Mouse (Mus musculus) intestine, embryonic 16.5 days (tissue): ENCODE measurements around the gene Psmd5. TPM values are rescaled to one million over a fixed set of nuclear protein-coding genes. Genes with fewer than 3 reads are reported as not detected.

Experiments
- ATAC-seq: fragments of 200-750 bp; cut with Nextera tagmentation; 2 replicates; pipeline ENCODE4 v1.8.0; 2017; ENCODE audit warnings: moderate TSS enrichment, moderate library complexity
- H3K27ac ChIP-seq: fragments of 300-500 bp; sonication (generic); 2 replicates; pipeline ENCODE4 v1.5.1; 2014; ENCODE audit warnings: mild to moderate bottlenecking, low read length
- H3K27me3 ChIP-seq: fragments of 300-500 bp; sonication (generic); replicated peaks from 2 replicates; pipeline ENCODE4 v1.6.1; 2014; ENCODE audit warnings: low read length, control low read depth, mixed read lengths; ENCODE audit not compliant: control insufficient read depth, insufficient read depth
- H3K36me3 ChIP-seq: fragments of 300-500 bp; sonication (generic); 2 replicates; pipeline ENCODE4 v1.6.1; 2014; ENCODE audit warnings: low read length, control low read depth; ENCODE audit not compliant: control insufficient read depth, insufficient read depth
- H3K4me1 ChIP-seq: fragments of 300-500 bp; sonication (generic); 2 replicates; pipeline ENCODE4 v1.6.1; 2014; ENCODE audit warnings: low read length, control low read depth, mixed read lengths; ENCODE audit not compliant: control insufficient read depth, insufficient read depth
- H3K4me2 ChIP-seq: fragments of 300-500 bp; sonication (generic); 2 replicates; pipeline ENCODE4 v1.6.1; 2014; ENCODE audit warnings: low read depth, low read length, control low read depth
- H3K4me3 ChIP-seq: fragments of 300-500 bp; sonication (generic); 2 replicates; pipeline ENCODE4 v1.5.1; 2014; ENCODE audit warnings: mild to moderate bottlenecking, low read length
- H3K9ac ChIP-seq: fragments of 300-500 bp; sonication (generic); 2 replicates; pipeline ENCODE4 v1.6.1; 2014; ENCODE audit warnings: low read depth, low read length
- H3K9me3 ChIP-seq: fragments of 300-500 bp; sonication (generic); 2 replicates; pipeline ENCODE4 v1.6.1; 2016; ENCODE audit warnings: low read length, control low read depth; ENCODE audit not compliant: control insufficient read depth
- WGBS: fragments of 180-500 bp; shearing (Covaris S2); extraction: QIAGEN DNeasy Blood & Tissue Kit; methylation state at CpG from one replicate; pipeline ENCODE4 v1.1.7; 2014; 5-methylcytosine and 5-hydroxymethylcytosine counted together
- polyA plus RNA-seq: library from polyadenylated mRNA; unstranded; fragments of >200 nt; fragmentation: Nextera tagmentation; extraction: Ambion mirVana; gene quantifications from 2 replicates; pipeline ENCODE4 v1.2.1, GENCODE M21; 2015

The Psmd5 gene
- 100 and 103 TPM in 2 replicates for polyA plus RNA-seq

DNA sequence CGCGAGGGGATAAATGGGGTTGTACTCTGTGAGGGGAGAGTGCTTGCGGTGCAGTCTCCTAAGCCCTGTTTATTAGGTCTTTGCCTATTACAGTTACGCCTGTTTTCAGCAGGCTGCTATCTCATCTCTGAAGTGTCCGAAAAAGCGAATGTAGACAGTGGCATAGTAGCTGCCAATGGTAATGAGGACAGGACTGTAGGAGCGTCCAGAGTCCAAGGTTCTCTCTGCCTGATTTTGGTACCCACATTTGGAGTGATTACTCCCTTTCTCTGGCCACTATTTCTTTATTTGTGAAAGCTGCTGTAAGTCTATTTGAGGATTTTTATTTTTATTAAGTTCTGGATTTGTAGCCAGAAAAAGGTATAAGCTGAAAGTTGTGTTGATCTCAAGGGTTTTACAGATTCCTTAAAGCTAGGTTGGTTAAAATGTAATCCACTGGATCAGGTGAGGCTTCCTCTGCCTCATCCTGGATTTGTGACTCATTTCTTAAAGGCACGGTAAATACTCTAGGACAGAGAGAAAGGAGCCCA lies at the start of gene Psmd5:
TSS of gene Psmd5 (minus strand) at position 153 of the 530 bp plus-strand sequence.
- H3K9me3 ChIP-seq, result no peaks in the 10 kb centered on the region
- H3K4me1 ChIP-seq, result peaks cover 6% of the 10 kb centered on the region
- H3K27me3 ChIP-seq, result 0 out of 2 replicates have a peak, but pooled peaks cover 4% of the 10 kb centered on the region
- WGBS, result 9% methylated on average over 8 of the region's 8 CpGs
- peak; percentile 46 for ATAC-seq
- peak within 1 kb of the TSS; percentile 48 for H3K4me2 ChIP-seq
- H3K9ac ChIP-seq, result peak within 1 kb of the TSS; percentile 60
- no peaks in the 10 kb centered on the region for H3K36me3 ChIP-seq
- peak within 1 kb of the TSS; percentile 44 for H3K4me3 ChIP-seq
- H3K27ac ChIP-seq, result peak within 1 kb of the TSS; percentile 61

DNA sequence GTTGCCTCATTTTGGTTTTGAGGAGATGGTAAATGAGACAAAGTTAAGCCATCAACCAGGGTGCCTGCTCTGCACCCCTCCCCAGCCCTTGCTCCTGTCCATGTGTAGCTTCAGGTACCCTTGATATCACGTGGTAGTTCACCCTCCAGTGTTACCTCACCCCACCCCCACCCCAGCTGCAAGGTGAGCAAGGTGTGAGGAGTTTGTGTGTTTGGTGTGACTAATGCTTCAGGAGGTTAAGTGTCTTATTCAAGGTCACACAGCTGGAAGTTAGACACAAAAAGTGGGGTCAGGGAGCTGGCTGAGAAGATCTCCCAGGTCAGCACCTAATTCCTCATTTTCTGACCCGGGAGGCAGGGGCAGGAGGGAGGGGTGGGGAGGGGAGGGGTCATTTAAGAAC lies 48.0 kb upstream of the Psmd5 start:
- H3K4me3 ChIP-seq, result no peak overlapping the region
- no peaks in the 10 kb centered on the region for H3K36me3 ChIP-seq
- no peaks in the 10 kb centered on the region for H3K9me3 ChIP-seq
- H3K9ac ChIP-seq, result no peak overlapping the region
- no peak for ATAC-seq
- H3K27ac ChIP-seq, result no peak overlapping the region
- WGBS, result 9% methylated on average over 2 of the region's 2 CpGs
- H3K4me1 ChIP-seq, result no peaks in the 10 kb centered on the region
- H3K27me3 ChIP-seq, result no peaks in the 10 kb centered on the region
- no peak overlapping the region for H3K4me2 ChIP-seq

DNA sequence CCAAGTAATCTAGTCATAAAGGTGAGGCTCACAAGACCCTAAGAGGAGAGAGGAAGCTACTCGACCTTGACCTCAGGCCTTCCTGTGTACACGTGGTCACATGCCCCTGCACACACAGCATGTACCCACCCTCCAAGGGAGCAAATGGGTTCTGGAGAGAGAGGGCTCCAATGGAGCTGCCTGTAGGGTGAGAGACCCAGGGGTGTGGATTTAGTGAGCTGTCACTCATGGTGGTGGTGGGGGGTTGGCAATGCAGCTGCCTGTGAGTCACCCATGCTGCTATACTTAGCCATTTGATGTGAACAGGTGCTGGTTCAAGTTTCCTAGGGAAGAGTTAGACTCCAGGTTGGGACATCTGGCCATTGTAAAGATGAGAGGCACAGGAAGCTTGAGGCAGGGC lies 45.4 kb upstream of the Psmd5 start:
- 52% methylated on average over 2 of the region's 2 CpGs for WGBS
- no peak for ATAC-seq
- Histone ChIP-seq H3K27ac (no peak overlapping the region), H3K4me2 (no peak overlapping the region), H3K4me3 (no peak overlapping the region), H3K27me3 (no peaks in the 10 kb centered on the region), H3K9me3 (no peaks in the 10 kb centered on the region), H3K9ac (no peak overlapping the region), H3K4me1 (no peaks in the 10 kb centered on the region), H3K36me3 (no peaks in the 10 kb centered on the region)

DNA sequence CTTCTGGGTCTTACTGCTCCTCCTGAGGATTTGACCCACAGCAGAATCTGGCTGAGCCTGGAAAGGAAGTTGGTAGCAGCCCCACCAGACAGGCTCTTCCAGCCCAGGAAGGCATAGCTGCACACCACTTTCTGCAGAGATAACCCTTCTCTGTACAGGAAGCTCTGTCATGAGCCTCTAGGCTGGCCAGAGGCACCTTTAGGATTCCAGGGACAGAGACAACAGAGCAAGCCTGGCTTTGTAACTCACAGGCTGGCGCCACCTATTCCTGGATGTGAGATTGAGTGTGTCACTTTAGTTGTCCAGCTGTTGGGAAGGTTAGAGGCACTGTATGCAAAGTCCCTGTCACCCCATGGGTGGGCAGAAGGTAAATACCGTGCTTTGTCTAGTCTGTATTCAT lies 40.3 kb upstream of the Psmd5 start:
- ATAC-seq, result no peak
- Histone ChIP-seq H3K4me2 (no peak overlapping the region), H3K27ac (peak overlapping the region; percentile 58)

GRCm38 (mm10) chr2:34914823-34915082 lies 40.0 kb upstream of the Psmd5 start:
- Histone ChIP-seq H3K27me3 (no peaks in the 10 kb centered on the region), H3K9me3 (no peaks in the 10 kb centered on the region), H3K4me1 (peaks cover 12% of the 10 kb centered on the region), H3K4me2 (peak overlapping the region; percentile 94), H3K4me3 (peak overlapping the region; percentile 70), H3K36me3 (peaks cover 3% of the 10 kb centered on the region; the same call in 1 of the 2 replicates), H3K27ac (peak overlapping the region; percentile 58), H3K9ac (peak overlapping the region; percentile 76; the same call in 1 of the 2 replicates)
- 14% methylated on average over 2 of the region's 2 CpGs for whole genome bisulfite sequencing
- ATAC-seq, result peak; percentile 66

More for the DNA sequence above, 40.3 kb upstream of the Psmd5 start:
- H3K9ac ChIP-seq, result no peak overlapping the region
- H3K4me1 ChIP-seq, result peaks cover 12% of the 10 kb centered on the region
- H3K9me3 ChIP-seq, result no peaks in the 10 kb centered on the region
- 62% methylated on average over 2 of the region's 2 CpGs for WGBS
- no peak overlapping the region for H3K4me3 ChIP-seq
- no peaks in the 10 kb centered on the region for H3K27me3 ChIP-seq
- peaks cover 3% of the 10 kb centered on the region; the same call in 1 of the 2 replicates for H3K36me3 ChIP-seq

DNA sequence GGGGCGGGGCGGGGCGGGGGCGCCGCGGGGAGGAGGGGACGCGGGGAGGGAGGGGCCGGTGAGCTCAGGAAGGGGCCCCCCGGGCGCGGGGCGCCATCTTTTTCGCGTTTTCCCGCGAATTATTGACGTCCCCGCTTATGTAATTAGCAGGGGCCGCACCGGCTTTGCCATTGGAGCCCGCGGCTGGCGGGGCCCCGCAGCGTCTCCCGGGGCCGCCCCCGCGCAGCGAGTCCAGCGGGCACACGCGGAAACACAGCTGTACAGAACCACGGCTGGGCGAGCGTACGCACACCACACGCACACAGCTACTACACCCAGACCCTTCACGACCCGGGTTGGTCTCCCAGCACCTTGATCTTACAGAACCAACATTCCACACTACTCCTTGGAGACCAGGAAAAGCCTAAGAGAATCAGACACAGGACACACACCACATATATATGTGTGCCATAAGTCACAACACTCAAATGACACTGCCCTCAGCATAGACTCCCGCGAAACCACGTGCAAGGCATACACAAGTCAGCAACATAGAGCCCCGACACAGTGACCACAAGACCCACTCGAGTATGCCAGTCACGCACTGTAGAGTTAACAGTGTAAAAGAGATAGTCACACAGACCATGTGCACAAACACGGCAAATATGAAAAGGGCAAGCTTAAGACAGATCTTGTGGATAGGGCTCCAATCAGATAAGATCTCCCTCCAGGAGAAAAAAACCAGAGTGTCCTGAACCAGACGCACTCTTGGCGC lies 39.5 kb upstream of the Psmd5 start:
- H3K4me3 ChIP-seq, result peak overlapping the region; percentile 70
- peak overlapping the region; percentile 76 for H3K9ac ChIP-seq
- 4% methylated on average over 46 of the region's 50 CpGs for WGBS
- H3K27me3 ChIP-seq, result no peaks in the 10 kb centered on the region
- peaks cover 12% of the 10 kb centered on the region for H3K4me1 ChIP-seq
- peak; percentile 81 for ATAC-seq
- H3K27ac ChIP-seq, result peak overlapping the region; percentile 53
- H3K4me2 ChIP-seq, result peak overlapping the region; percentile 94
- peaks cover 3% of the 10 kb centered on the region; the same call in 1 of the 2 replicates for H3K36me3 ChIP-seq
- H3K9me3 ChIP-seq, result no peaks in the 10 kb centered on the region

- Histone ChIP-seq H3K27ac (peak within 1 kb of the TSS; percentile 58), H3K4me2 (peak within 1 kb of the TSS; percentile 94), H3K27me3 (no peaks in the 10 kb centered on the region), H3K36me3 (peaks cover 3% of the 10 kb centered on the region; the same call in 1 of the 2 replicates), H3K4me1 (peaks cover 12% of the 10 kb centered on the region), H3K9me3 (no peaks in the 10 kb centered on the region), H3K4me3 (peak within 1 kb of the TSS; percentile 70), H3K9ac (peak within 1 kb of the TSS; percentile 76)
- ATAC-seq, result peak; percentile 45
- under 1% methylated on average over 56 of the region's 64 CpGs for WGBS
Measured at GRCm38 (mm10) chr2:34913218-34914068, 38.7 kb upstream of the Psmd5 start, which contains the start of gene Phf19. TSS of gene Phf19 (minus strand) at chr2:34914026.

GRCm38 (mm10) chr2:34912613-34913012 lies 37.8 kb upstream of the Psmd5 start:
- 47% methylated on average over 7 of the region's 7 CpGs for WGBS
- H3K27ac ChIP-seq, result no peak overlapping the region
- H3K4me3 ChIP-seq, result peak overlapping the region; percentile 70
- no peaks in the 10 kb centered on the region for H3K27me3 ChIP-seq
- no peak for ATAC-seq
- no peaks in the 10 kb centered on the region for H3K9me3 ChIP-seq
- peaks cover 3% of the 10 kb centered on the region; the same call in 1 of the 2 replicates for H3K36me3 ChIP-seq
- H3K9ac ChIP-seq, result peak overlapping the region; percentile 76
- H3K4me1 ChIP-seq, result peaks cover 12% of the 10 kb centered on the region
- peak overlapping the region; percentile 94 for H3K4me2 ChIP-seq

GRCm38 (mm10) chr2:34911871-34912270 lies 37.1 kb upstream of the Psmd5 start:
- ATAC-seq, result no peak
- 85% methylated on average over 5 of the region's 5 CpGs for WGBS
- Histone ChIP-seq H3K4me1 (peaks cover 12% of the 10 kb centered on the region), H3K36me3 (peaks cover 3% of the 10 kb centered on the region; the same call in 1 of the 2 replicates), H3K4me3 (no peak overlapping the region), H3K27ac (no peak overlapping the region), H3K9ac (no peak overlapping the region), H3K27me3 (no peaks in the 10 kb centered on the region), H3K4me2 (no peak overlapping the region), H3K9me3 (no peaks in the 10 kb centered on the region)
